Mouse (Mus musculus) colon, adult 2 months (tissue): ENCODE results near the gene Slc25a24. TPM values are rescaled to one million over a fixed set of nuclear protein-coding genes. Genes with fewer than 3 reads are reported as not detected.

Experiments
- polyA plus RNA-seq: library from polyadenylated mRNA; depleted of rRNA; stranded (reverse); fragments of >200 nt; gene quantifications from 2 replicates; pipeline ENCODE4 v1.2.3, GENCODE M21; 2012; rRNA removed

The Slc25a24 gene
- 83.7 and 116 TPM in 2 replicates for polyA plus RNA-seq

DNA sequence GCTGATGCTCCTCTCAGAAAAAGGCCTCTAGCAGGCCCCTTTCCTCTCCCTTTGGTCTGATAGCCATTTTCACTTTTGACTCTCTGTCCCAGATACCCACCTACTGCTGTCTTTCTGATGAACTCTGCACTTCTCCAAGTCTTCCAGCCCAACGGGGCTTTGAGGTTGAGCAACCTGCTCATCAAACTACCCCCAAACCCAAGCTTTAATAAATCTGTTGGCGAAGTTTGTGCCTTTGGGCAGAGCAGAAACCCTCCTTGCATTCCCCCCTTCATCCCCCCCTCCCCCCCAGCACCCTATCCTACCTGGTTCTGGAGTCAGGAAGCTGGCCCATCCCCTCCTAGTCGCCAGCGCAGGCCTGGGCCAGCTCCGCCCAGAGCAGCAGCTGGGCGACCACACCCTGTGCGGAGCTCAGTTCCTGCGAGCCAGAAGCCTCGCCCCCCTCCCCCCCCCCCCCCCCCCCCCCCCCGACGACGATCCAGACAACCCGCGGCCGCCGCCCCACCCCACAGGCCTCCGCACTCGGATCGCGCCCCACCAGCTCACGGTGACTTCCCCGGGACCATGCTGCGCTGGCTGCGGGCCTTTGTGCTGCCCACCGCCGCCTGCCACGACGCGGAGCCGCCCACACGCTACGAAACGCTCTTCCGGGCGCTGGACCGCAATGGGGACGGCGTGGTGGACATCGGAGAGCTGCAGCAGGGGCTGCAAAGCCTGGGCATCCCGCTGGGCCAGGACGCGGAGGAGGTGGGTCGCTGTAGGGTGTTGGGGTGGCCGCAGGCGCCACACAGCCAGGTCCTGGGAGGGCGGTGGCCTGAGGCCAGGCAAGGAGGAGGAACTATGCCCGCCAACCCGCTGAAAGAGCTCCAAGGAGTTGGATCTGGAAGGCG is at the start of gene Slc25a24:
Slc25a24 (plus strand) TSS at position 509 of the 890 bp plus-strand sequence.

DNA sequence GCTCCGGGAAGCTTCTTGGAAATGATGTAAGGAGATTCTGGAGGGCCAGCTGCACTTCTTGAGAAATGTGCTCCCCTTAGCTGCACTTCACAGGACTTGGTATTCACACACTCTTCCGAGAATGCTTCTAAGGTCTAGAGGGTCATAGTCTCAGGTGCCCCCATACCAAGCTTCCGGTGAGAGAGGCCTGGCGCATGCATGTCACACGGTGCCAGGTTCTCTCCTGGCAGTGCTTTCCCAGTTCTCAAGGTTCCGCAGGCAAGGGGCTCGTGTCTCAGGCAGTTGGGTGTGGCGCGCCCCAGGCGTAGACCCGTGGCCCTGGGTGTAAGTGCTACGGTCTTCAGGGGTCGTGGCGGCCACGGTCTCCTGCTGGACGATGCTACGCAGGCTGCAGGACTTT is 42.8 kb upstream of the Slc25a24 start, which contains the start of gene Slc25a54:
Slc25a54 (plus strand) TSS at position 301 of the 400 bp plus-strand sequence.

Other genes with a start within 250 kb of the Slc25a24 start
- 0.42 and 0.48 TPM in 2 replicates for gene Fndc7, start 233.1 kb upstream of the Slc25a24 start, polyA plus RNA-seq
- 56.6 and 62.9 TPM in 2 replicates for gene Prpf38b, start 211.4 kb upstream of the Slc25a24 start, polyA plus RNA-seq
- gene Henmt1, start 183.3 kb upstream of the Slc25a24 start, polyA plus RNA-seq = 0.07 TPM in 1 of 2 replicates, not detected in the other
- gene Gm9857, start 182.7 kb upstream of the Slc25a24 start, polyA plus RNA-seq = not detected in 2 replicates
- gene Fam102b, start 95.5 kb upstream of the Slc25a24 start, polyA plus RNA-seq = 5.8 and 7.1 TPM in 2 replicates
- not detected in 2 replicates for gene Slc25a54, start 42.7 kb upstream of the Slc25a24 start, polyA plus RNA-seq
- 1.7 and 1.8 TPM in 2 replicates for gene Vav3, start 217.5 kb downstream of the Slc25a24 start, polyA plus RNA-seq